Mouse (Mus musculus) liver, adult 2 months (tissue): Measurements from ENCODE around the gene Prr23a2. TPM values are rescaled to one million over a fixed set of nuclear protein-coding genes. Genes with fewer than 3 reads are reported as not detected.
A peak's percentile ranks its signal among the peaks of the same experiment; 100 is the strongest.
"Not testable (repeated sequence)": the region's sequence is repeated elsewhere in the genome, so short reads cannot be mapped to it uniquely, and the experiment has no call there.

Experiments used
- DNase-seq: peaks from one replicate; pipeline ENCODE4 v3.0.0-alpha.2; 2011; ENCODE audit warnings: low read depth, low spot score; ENCODE audit errors: extremely low read depth
- H3K27ac ChIP-seq: fragments of 200-500 bp; replicated peaks from 2 replicates; pipeline ENCODE4 v1.5.1; 2012; ENCODE audit warnings: low read depth, mild to moderate bottlenecking, control low read depth, inconsistent platforms, low read length; ENCODE audit not compliant: insufficient read depth
- H3K27me3 ChIP-seq: fragments of 200-500 bp; 2 replicates; pipeline ENCODE4 v1.6.1; 2012; ENCODE audit warnings: mild to moderate bottlenecking, moderate library complexity, low read length, inconsistent platforms; ENCODE audit not compliant: control insufficient read depth, insufficient read depth
- H3K36me3 ChIP-seq: fragments of 200-500 bp; 2 replicates; pipeline ENCODE4 v1.6.1; 2012; ENCODE audit warnings: low read length, inconsistent platforms; ENCODE audit not compliant: control insufficient read depth, insufficient read depth
- H3K4me1 ChIP-seq: fragments of 200-500 bp; 2 replicates; pipeline ENCODE4 v1.6.1; 2011; ENCODE audit warnings: low read length; ENCODE audit not compliant: control insufficient read depth, insufficient read depth
- H3K4me3 ChIP-seq: fragments of 200-500 bp; 2 replicates; pipeline ENCODE4 v1.5.1; 2011; ENCODE audit warnings: low read depth, mild to moderate bottlenecking, control low read depth, low read length, moderate library complexity; ENCODE audit not compliant: insufficient read depth
- H3K79me2 ChIP-seq: fragments of 200-500 bp; 2 replicates; pipeline ENCODE4 v1.6.1; 2012; ENCODE audit warnings: inconsistent platforms, mild to moderate bottlenecking, low read length, moderate library complexity; ENCODE audit not compliant: control insufficient read depth, insufficient read depth
- H3K9ac ChIP-seq: fragments of 200-500 bp; 2 replicates; pipeline ENCODE4 v1.6.1; 2012; ENCODE audit warnings: low read depth, mild to moderate bottlenecking, control low read depth, inconsistent platforms, low read length
- CTCF ChIP-seq: fragments of 200-500 bp; IDR thresholded peaks from 2 replicates; pipeline ENCODE4 v1.5.1; 2011; ENCODE audit warnings: low read depth, low read length, control low read depth
- POLR2A ChIP-seq: fragments of 200-500 bp; IDR thresholded peaks from 2 replicates; pipeline ENCODE4 v1.6.1; 2011; ENCODE audit warnings: low read length, control low read depth; ENCODE audit not compliant: insufficient read depth; ENCODE audit errors: extremely low read depth
- WGBS: fragments of 180-500 bp; shearing (Covaris S2); methylation state at CpG from one replicate; pipeline ENCODE4 v1.1.7; 2018; 5-methylcytosine and 5-hydroxymethylcytosine counted together
- polyA plus RNA-seq: library from polyadenylated mRNA; depleted of rRNA; stranded (reverse); fragments of >200 nt; gene quantifications from 2 replicates; pipeline ENCODE4 v1.2.3, GENCODE M21; 2012; rRNA removed
- total RNA-seq: library from RNA; depleted of rRNA; stranded (reverse); fragments of >200 nt; gene quantifications from 2 replicates; pipeline ENCODE4 v1.2.3, GENCODE M21; 2014; rRNA removed

Gene Prr23a2
- total RNA-seq: not detected in 2 replicates
- polyA plus RNA-seq: not detected in 2 replicates

GRCm38 (mm10) chr9:98856210-98856609 is at the start of gene Prr23a2:
TSS of gene Prr23a2 (plus strand) at chr9:98856494.
- no peaks in the 10 kb centered on the region for H3K79me2 ChIP-seq
- no peak within 1 kb of the TSS for H3K27ac ChIP-seq
- no peak within 1 kb of the TSS for H3K4me3 ChIP-seq
- H3K27me3 ChIP-seq: no peaks in the 10 kb centered on the region; the same call in 1 of the 2 replicates
- H3K9ac ChIP-seq: no peak within 1 kb of the TSS
- H3K4me1 ChIP-seq: no peaks in the 10 kb centered on the region
- no peak for DNase-seq
- TF ChIP-seq POLR2A (no peak), CTCF (no peak)
- WGBS: 60% methylated on average over 18 of the region's 18 CpGs
- no peaks in the 10 kb centered on the region for H3K36me3 ChIP-seq

DNA sequence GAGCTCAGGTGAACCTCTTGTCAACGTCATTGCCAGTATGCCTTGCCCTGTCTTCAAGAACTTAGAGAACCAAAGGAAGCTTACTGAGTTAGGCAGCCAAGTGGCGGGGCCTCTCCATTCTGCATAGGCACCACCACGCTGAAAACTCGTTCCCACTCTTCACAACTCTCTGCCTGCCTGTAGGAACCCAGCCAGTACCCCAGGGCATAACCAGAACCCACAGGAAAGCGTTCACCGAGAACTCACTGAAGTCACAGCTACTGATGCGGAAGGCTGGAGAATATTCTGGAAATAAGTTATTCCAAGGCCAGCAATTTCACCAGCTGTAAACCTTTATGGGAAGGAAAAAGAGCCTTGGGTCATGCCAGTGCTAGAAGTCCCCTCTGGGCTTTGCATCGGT is 48.7 kb upstream of the Prr23a2 start:
- no peaks in the 10 kb centered on the region for H3K79me2 ChIP-seq
- no peaks in the 10 kb centered on the region for H3K27me3 ChIP-seq
- DNase-seq: no peak
- TF ChIP-seq CTCF (no peak), POLR2A (no peak)
- 89% methylated on average over 8 of the region's 8 CpGs for WGBS
- no peak overlapping the region for H3K4me3 ChIP-seq
- no peak overlapping the region for H3K9ac ChIP-seq
- no peaks in the 10 kb centered on the region for H3K36me3 ChIP-seq
- H3K27ac ChIP-seq: no peak overlapping the region
- no peaks in the 10 kb centered on the region for H3K4me1 ChIP-seq

DNA sequence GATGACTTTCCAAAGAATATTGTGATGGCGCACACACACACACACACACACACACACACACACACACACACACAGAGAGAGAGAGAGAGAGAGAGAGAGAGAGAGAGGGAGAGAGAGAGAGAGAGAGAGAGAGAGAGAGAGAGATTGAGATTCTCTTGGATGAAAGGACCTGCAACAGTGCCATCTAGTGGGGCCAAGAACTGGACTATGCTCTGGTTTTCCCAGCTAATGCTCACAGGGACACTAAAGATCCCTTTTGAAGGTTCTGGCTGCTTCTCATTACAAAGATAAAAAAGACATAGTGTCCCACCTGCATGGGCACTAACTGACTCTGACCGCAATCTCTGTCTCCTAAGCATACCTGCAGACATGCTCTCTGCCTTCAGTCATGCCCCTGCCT is 46.8 kb upstream of the Prr23a2 start:
- not testable (repeated sequence) for H3K27ac ChIP-seq, H3K4me3 ChIP-seq, H3K79me2 ChIP-seq, H3K36me3 ChIP-seq, H3K4me1 ChIP-seq, H3K27me3 ChIP-seq, H3K9ac ChIP-seq
- DNase-seq: peak; percentile 44
- 71% methylated on average over 2 of the region's 2 CpGs for WGBS
- TF ChIP-seq CTCF: peak; percentile 44

GRCm38 (mm10) chr9:98816066-98816465 is 40.2 kb upstream of the Prr23a2 start:
- no peak for DNase-seq
- no peaks in the 10 kb centered on the region for H3K36me3 ChIP-seq
- H3K79me2 ChIP-seq: no peaks in the 10 kb centered on the region
- H3K4me1 ChIP-seq: no peaks in the 10 kb centered on the region
- H3K27me3 ChIP-seq: no peaks in the 10 kb centered on the region
- no peak for TF ChIP-seq POLR2A
- TF ChIP-seq CTCF: no peak
- no peak overlapping the region for H3K27ac ChIP-seq
- WGBS: 56% methylated on average over 3 of the region's 3 CpGs
- no peak overlapping the region for H3K4me3 ChIP-seq
- H3K9ac ChIP-seq: no peak overlapping the region

GRCm38 (mm10) chr9:98817592-98817991 is 38.7 kb upstream of the Prr23a2 start:
- no peak for TF ChIP-seq POLR2A
- TF ChIP-seq CTCF: no peak
- WGBS: 77% methylated on average over 7 of the region's 7 CpGs
- Histone ChIP-seq H3K27ac (no peak overlapping the region), H3K4me3 (no peak overlapping the region), H3K27me3 (no peaks in the 10 kb centered on the region), H3K36me3 (no peaks in the 10 kb centered on the region), H3K9ac (no peak overlapping the region), H3K4me1 (no peaks in the 10 kb centered on the region), H3K79me2 (no peaks in the 10 kb centered on the region)
- DNase-seq: no peak

DNA sequence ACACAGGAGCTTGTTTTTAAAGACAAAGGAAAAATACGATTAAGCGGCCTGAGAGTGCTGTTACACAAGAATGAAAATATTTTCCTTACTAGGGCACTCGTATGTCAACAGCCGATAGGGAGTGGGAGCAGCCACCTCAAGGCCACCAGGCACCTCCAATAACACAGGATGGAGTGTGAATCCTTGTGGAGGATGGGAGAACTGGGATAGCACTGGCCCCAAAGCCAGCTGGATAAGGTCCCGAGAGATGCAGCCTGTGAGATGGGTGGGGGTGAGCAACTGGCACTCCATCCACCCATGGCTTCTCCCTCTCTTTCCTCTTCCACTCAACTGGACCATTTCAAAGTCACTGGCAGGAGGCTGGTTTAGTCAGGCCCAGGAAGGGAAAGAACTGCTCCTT is 37.3 kb upstream of the Prr23a2 start:
- 75% methylated on average over 5 of the region's 5 CpGs for WGBS
- no peak overlapping the region for H3K4me3 ChIP-seq
- no peak for DNase-seq
- no peaks in the 10 kb centered on the region for H3K79me2 ChIP-seq
- no peaks in the 10 kb centered on the region for H3K27me3 ChIP-seq
- no peak overlapping the region for H3K9ac ChIP-seq
- no peaks in the 10 kb centered on the region for H3K4me1 ChIP-seq
- no peaks in the 10 kb centered on the region for H3K36me3 ChIP-seq
- H3K27ac ChIP-seq: no peak overlapping the region
- no peak for TF ChIP-seq CTCF
- no peak for TF ChIP-seq POLR2A
